In the genomic region with DNA sequence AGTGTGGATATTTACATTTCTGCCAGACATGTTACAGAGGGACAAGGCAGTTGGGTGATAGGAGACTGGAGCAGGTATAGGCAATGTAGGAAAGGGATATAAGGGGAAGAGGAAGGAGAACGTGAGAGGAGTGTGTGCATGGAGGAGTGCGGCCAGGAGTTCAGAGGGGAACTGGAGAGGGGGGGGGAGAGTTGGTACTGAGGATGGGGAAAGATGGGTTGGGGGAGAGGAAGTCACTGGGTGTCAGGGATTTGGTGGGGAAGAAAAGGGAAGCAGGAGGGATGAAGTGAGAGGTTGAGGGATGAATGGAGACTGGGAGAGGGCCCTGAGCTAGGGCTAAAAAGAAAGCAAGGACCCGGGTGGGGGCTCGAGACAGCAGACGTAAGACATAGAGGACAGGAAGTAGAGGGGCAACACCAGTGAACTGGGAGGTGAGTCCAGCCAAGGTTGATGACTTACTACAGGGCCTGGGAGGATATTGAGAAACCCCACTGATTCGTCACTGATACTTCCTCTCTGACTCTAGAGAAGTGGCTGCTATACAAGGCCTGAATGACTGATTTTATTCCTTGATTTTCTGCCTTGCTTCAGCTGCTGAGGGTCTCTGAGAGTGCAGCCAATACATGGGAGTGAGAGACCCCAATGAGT, we compare ENCODE assay signal across 1 mouse cellular context. TPM values are rescaled to one million over a fixed set of nuclear protein-coding genes. Genes with fewer than 3 reads are reported as not detected.
"Had no signal": no experiment of that assay in that cellular context is flagged by ENCODE, and none has a peak within 500 bp of the region (broad histone marks: within the 10 kb centered on the region; RNA-seq: fewer than 3 reads in every experiment).

No protein-coding gene starts in this region.

RNA-seq across cellular contexts. Expression of a gene that starts 6.7 kb away (rescaled TPM):
- polyA plus RNA-seq: spleen, adult 2 months had no signal
